Mouse (Mus musculus) CD4-positive, CD25-positive, alpha-beta regulatory T cell, adult 4 months (primary cell): ENCODE results near the gene Zranb2. TPM values are rescaled to one million over a fixed set of nuclear protein-coding genes. Genes with fewer than 3 reads are reported as not detected.

Experiments
- ATAC-seq: one replicate; pipeline ENCODE4 v1.8.0; 2017
- polyA plus RNA-seq, 2 experiments: library from polyadenylated mRNA; unstranded; fragments of 100-300 nt; shearing (Covaris generic); gene quantifications; one replicate each; pipeline ENCODE4 v1.2.1; 2017

Zranb2 gene
- polyA plus RNA-seq, 2 experiments from 2014 or later, result 70.0 to 71.3 TPM

GRCm38 (mm10) chr3:157578469-157579170, 44.7 kb downstream of the Zranb2 start:
- ATAC-seq, result no peak

GRCm38 (mm10) chr3:157579376-157579775, 45.4 kb downstream of the Zranb2 start:
- no peak for ATAC-seq

GRCm38 (mm10) chr3:157580299-157580698, 46.3 kb downstream of the Zranb2 start:
- ATAC-seq, result no peak

- no peak for ATAC-seq
Observed at GRCm38 (mm10) chr3:157581755-157582154, 47.8 kb downstream of the Zranb2 start.

GRCm38 (mm10) chr3:157582626-157583405, 48.9 kb downstream of the Zranb2 start:
- ATAC-seq, result no peak

- ATAC-seq, result no peak
Observed at GRCm38 (mm10) chr3:157597837-157598379, 63.9 kb downstream of the Zranb2 start.

Other genes starting within 250 kb of the Zranb2 start
- under 1 TPM; 0.34 to 0.52 TPM for gene Ptger3, start 32.7 kb downstream of the Zranb2 start, polyA plus RNA-seq